ENCODE assay signal across 10 mouse cellular contexts in the genomic region with DNA sequence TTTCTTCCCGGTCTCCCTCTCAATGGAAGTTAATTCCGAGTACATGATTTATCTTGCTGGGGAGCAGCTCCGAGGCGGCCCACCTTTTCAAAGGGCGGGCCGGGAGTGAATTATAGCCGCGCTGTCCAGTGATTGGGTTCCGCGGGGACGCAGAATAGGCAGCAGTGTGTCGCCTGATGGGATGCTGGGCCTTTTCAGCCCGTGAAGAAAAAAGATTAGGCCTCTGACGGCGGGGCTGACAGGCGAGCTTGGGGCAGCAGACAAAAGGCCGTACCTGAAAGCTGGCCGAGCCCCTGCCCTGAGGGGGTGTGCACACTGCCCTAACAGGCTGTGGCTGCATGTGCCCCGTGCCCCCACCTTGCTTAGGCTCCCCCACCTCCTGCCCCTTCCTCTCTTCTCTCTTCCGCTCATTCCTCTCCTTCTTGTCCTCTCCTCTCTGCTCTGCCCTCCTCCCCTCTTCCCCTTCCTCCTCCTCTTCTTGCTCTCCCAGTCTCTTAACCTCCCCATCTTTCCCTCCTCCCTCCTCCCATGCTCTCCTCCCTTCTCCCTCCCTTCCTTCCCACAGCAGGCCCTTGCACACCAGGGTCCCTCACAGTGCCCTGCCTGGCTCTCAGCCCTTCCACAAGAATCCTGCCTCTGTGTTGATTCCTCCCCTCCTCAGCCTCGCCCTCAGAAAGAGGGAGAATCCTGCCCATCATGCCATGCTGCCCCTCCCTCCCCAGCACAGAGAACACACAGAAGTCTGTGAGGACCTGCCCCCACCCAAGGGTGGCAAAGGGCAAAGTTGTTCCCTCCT. TPM values are rescaled to one million over a fixed set of nuclear protein-coding genes. Genes with fewer than 3 reads are reported as not detected.
DNase-seq lines count a peak whose midpoint lies in the region; ATAC-seq and TF ChIP-seq lines count a peak whose summit lies in the region.
"Had no signal": no experiment of that assay in that cellular context is flagged by ENCODE, and none has a peak within 500 bp of the region (broad histone marks: within the 10 kb centered on the region; RNA-seq: fewer than 3 reads in every experiment).

No protein-coding gene starts in this region.

- DNase-seq in gastrocnemius, adult 2 months: no peak
- DNase-seq in gastrocnemius, postnatal 4 days (ENCODE audit: low spot score in 2 of 2): no peak
- DNase-seq in midbrain, embryonic 10.5 days (ENCODE audit: low spot score): peak; percentile 74
- no peak for DNase-seq in ovary, postnatal 36 days (ENCODE audit: low spot score)
- DNase-seq in urinary bladder, adult 18-20 months (ENCODE audit: low spot score in 2 of 2): no peak
- DNase-seq in urinary bladder, postnatal 25 days (ENCODE audit: low spot score): no peak
- DNase-seq: thymus, adult 2 months had no signal

- no peak for TF ChIP-seq CTCF in gastrocnemius, adult 2 months (IDR thresholded peaks at IDR 0.05)
- TF ChIP-seq CTCF in E14TG2a.4 (conservative IDR thresholded peaks at IDR 0.05; ENCODE audit: low read length): no peak

- no peak overlapping the region for H3K4me3 ChIP-seq in gastrocnemius, adult 2 months
- H3K4me3 ChIP-seq in E14TG2a.4 (replicated peaks; ENCODE audit: low read length): peak overlapping the region; percentile 62
- H3K4me3 ChIP-seq in forebrain, embryonic 13.5 days: no peak overlapping the region
- peak overlapping the region; percentile 31 for H3K4me3 ChIP-seq in midbrain, embryonic 10.5 days
- H3K4me3 ChIP-seq: liver, embryonic 15.5 days had no signal

- ATAC-seq in forebrain, embryonic 13.5 days: peak; percentile 48

- peak overlapping the region; percentile 59 for H3K9ac ChIP-seq in forebrain, embryonic 13.5 days
- H3K9ac ChIP-seq: liver, embryonic 15.5 days had no signal

- peaks cover 22% of the 10 kb centered on the region for H3K4me1 ChIP-seq in E14TG2a.4 (replicated peaks; ENCODE audit: low read depth, low read length)
- peaks cover 96% of the 10 kb centered on the region for H3K4me1 ChIP-seq in forebrain, embryonic 13.5 days
- H3K4me1 ChIP-seq in midbrain, embryonic 10.5 days: peaks cover 99% of the 10 kb centered on the region

- WGBS in forebrain, embryonic 13.5 days: 3% methylated on average over 20 of the region's 21 CpGs
- WGBS in midbrain, embryonic 10.5 days: 10% methylated on average over 21 of the region's 21 CpGs

- H3K36me3 ChIP-seq in E14TG2a.4 (ENCODE audit: insufficient read depth, low read length): no peaks in the 10 kb centered on the region
- no peaks in the 10 kb centered on the region for H3K36me3 ChIP-seq in forebrain, embryonic 13.5 days (ENCODE audit: poor library complexity, severe bottlenecking)
- no peaks in the 10 kb centered on the region for H3K36me3 ChIP-seq in midbrain, embryonic 10.5 days
- H3K36me3 ChIP-seq: liver, embryonic 15.5 days had no signal

- H3K27me3 ChIP-seq in E14TG2a.4 (ENCODE audit: insufficient read depth, low read length): peaks cover 23% of the 10 kb centered on the region
- peaks cover 4% of the 10 kb centered on the region; the same call in 1 of the 2 replicates for H3K27me3 ChIP-seq in forebrain, embryonic 13.5 days
- H3K27me3 ChIP-seq in midbrain, embryonic 10.5 days (ENCODE audit: low read depth, poor library complexity, severe bottlenecking): peaks cover 93% of the 10 kb centered on the region

- H3K27ac ChIP-seq in gastrocnemius, adult 2 months: peak overlapping the region; percentile 38; the same call in 1 of the 2 replicates
- H3K27ac ChIP-seq in forebrain, embryonic 13.5 days: peak overlapping the region; percentile 93
- H3K27ac ChIP-seq in midbrain, embryonic 10.5 days (replicated peaks): peak overlapping the region; percentile 88
- H3K27ac ChIP-seq: liver, embryonic 15.5 days had no signal

- intact Hi-C loops in gastrocnemius, adult 2 months (cut with DNase I): no loop called here

- peak overlapping the region; percentile 47 for H3K4me2 ChIP-seq in forebrain, embryonic 13.5 days
- H3K4me2 ChIP-seq: liver, embryonic 15.5 days had no signal

- no peaks in the 10 kb centered on the region for H3K9me3 ChIP-seq in E14TG2a.4 (ENCODE audit: low read length)
- H3K9me3 ChIP-seq in forebrain, embryonic 13.5 days (replicated peaks): no peaks in the 10 kb centered on the region
- H3K9me3 ChIP-seq in midbrain, embryonic 10.5 days (replicated peaks): no peaks in the 10 kb centered on the region
- H3K9me3 ChIP-seq: liver, embryonic 15.5 days had no signal

RNA-seq across cellular contexts. Expression of a gene that starts 41.7 kb away (rescaled TPM):
- 1 to 10 TPM; 2.2 to 3.0 TPM for total RNA-seq in gastrocnemius, adult 2 months (2021)
- total RNA-seq in gastrocnemius, postnatal 4 days (2021): 1 to 10 TPM; 4.0 to 4.7 TPM
- 37.6 and 41.3 TPM in 2 replicates for polyA plus RNA-seq in forebrain, embryonic 13.5 days (2015; fragmentation: Nextera tagmentation; extraction: Ambion mirVana)
- 12.5 and 14.1 TPM in 2 replicates for polyA plus RNA-seq in midbrain, embryonic 10.5 days (2016; fragmentation: Nextera tagmentation; extraction: Ambion mirVana)

Comparison
In these comparisons a context has a peak if more than half of its experiments do, and no peak if none do; other contexts are left out.
1. H3K27ac ChIP-seq: peak in every context shown above with its lines; median percentile 93 in forebrain, embryonic 13.5 days; 88 in midbrain, embryonic 10.5 days; 38 in gastrocnemius, adult 2 months.
2. H3K4me3 ChIP-seq: peak in E14TG2a.4 (single experiment) and midbrain, embryonic 10.5 days (single experiment); none in gastrocnemius, adult 2 months (single experiment) and forebrain, embryonic 13.5 days (single experiment).